Mouse (Mus musculus): ENCODE results near the gene Ism1.

- TF ChIP-seq CHD2 (IDR thresholded peaks at IDR 0.05; ENCODE audit: low read depth, low read length), result no peak
- no peak for TF ChIP-seq ZNF384 (IDR thresholded peaks at IDR 0.05; ENCODE audit: low read depth, low read length)
- no peak for TF ChIP-seq ZC3H11A (IDR thresholded peaks at IDR 0.05; ENCODE audit: borderline replicate concordance, low read depth, low read length)
- no peak for TF ChIP-seq HCFC1 (IDR thresholded peaks at IDR 0.05; ENCODE audit: borderline replicate concordance, insufficient read depth, low read length)
These were observed 64.4 kb downstream of the Ism1 start for GRCm38 (mm10) chr2:139742381-139742780.
